8 mouse cellular contexts compared by ENCODE assay signal in genomic region chr17:6778332-6778683, GRCm38 (mm10). TPM values are rescaled to one million over a fixed set of nuclear protein-coding genes. Genes with fewer than 3 reads are reported as not detected.
DNase-seq lines count a peak whose midpoint lies in the region; ATAC-seq and TF ChIP-seq lines count a peak whose summit lies in the region.

No protein-coding gene starts in this region.

- H3K4me3 ChIP-seq in intestine, embryonic 14.5 days (ENCODE audit: low read depth, low read length): peak overlapping the region; percentile 89
- peak overlapping the region; percentile 78 for H3K4me3 ChIP-seq in lung, embryonic 14.5 days (ENCODE audit: low read depth, low read length)
- H3K4me3 ChIP-seq in neural tube, embryonic 15.5 days (replicated peaks): peak overlapping the region; percentile 41

- H3K36me3 ChIP-seq in intestine, embryonic 14.5 days (ENCODE audit: control insufficient read depth, insufficient read depth, low read length): no peaks in the 10 kb centered on the region
- no peaks in the 10 kb centered on the region for H3K36me3 ChIP-seq in lung, embryonic 14.5 days (ENCODE audit: insufficient read depth)
- no peaks in the 10 kb centered on the region for H3K36me3 ChIP-seq in neural tube, embryonic 15.5 days

- DNase-seq in right cerebral cortex, postnatal 25 days: peak; percentile 30
- DNase-seq in right cerebral cortex, postnatal 36 days (ENCODE audit: low spot score in 2 of 2): no peak
- DNase-seq in cerebellum, postnatal 36 days: peak; percentile 13 to 31
- peak; percentile 79 for DNase-seq in intestine, embryonic 14.5 days (ENCODE audit: low spot score)
- DNase-seq in lung, embryonic 14.5 days: peak; percentile 85
- no peak for DNase-seq in left cerebral cortex, adult 11 months (ENCODE audit: low spot score)

- H3K9ac ChIP-seq in intestine, embryonic 14.5 days (ENCODE audit: low read length): peak overlapping the region; percentile 23; the same call in 1 of the 2 replicates
- no peak overlapping the region for H3K9ac ChIP-seq in lung, embryonic 14.5 days
- peak overlapping the region; percentile 41 for H3K9ac ChIP-seq in neural tube, embryonic 15.5 days (replicated peaks)

- peak; percentile 51 for ATAC-seq in granulocyte monocyte progenitor cell, adult 5-6 weeks (replicated peaks; ENCODE audit: poor library complexity, severe bottlenecking)
- ATAC-seq in intestine, embryonic 14.5 days (replicated peaks; ENCODE audit: low FRiP score, low TSS enrichment, low read depth): no peak
- ATAC-seq in lung, embryonic 14.5 days (ENCODE audit: insufficient read depth): no peak
- ATAC-seq in neural tube, embryonic 15.5 days (ENCODE audit: low FRiP score): no peak

- WGBS in intestine, embryonic 14.5 days: under 1% methylated on average over 9 of the region's 9 CpGs
- under 1% methylated on average over 9 of the region's 9 CpGs for WGBS in lung, embryonic 14.5 days
- WGBS in neural tube, embryonic 15.5 days: 2% methylated on average over 9 of the region's 9 CpGs

- no peaks in the 10 kb centered on the region for H3K9me3 ChIP-seq in intestine, embryonic 14.5 days (ENCODE audit: control insufficient read depth, low read length)
- no peaks in the 10 kb centered on the region for H3K9me3 ChIP-seq in lung, embryonic 14.5 days (ENCODE audit: low read depth, low read length)
- H3K9me3 ChIP-seq in neural tube, embryonic 15.5 days (replicated peaks): no peaks in the 10 kb centered on the region

- peak overlapping the region; percentile 57 for H3K27ac ChIP-seq in intestine, embryonic 14.5 days (ENCODE audit: low read depth)
- 0 out of 2 replicates have a peak overlapping the region, but pooled peaks have one; percentile 42 for H3K27ac ChIP-seq in lung, embryonic 14.5 days (ENCODE audit: low read depth)
- peak overlapping the region; percentile 64 for H3K27ac ChIP-seq in neural tube, embryonic 15.5 days (replicated peaks)

- peaks cover 7% of the 10 kb centered on the region; the same call in 1 of the 2 replicates for H3K27me3 ChIP-seq in intestine, embryonic 14.5 days (replicated peaks; ENCODE audit: control insufficient read depth, insufficient read depth, low read length)
- peaks cover 20% of the 10 kb centered on the region for H3K27me3 ChIP-seq in lung, embryonic 14.5 days (ENCODE audit: insufficient read depth, low read length)
- peaks cover 18% of the 10 kb centered on the region for H3K27me3 ChIP-seq in neural tube, embryonic 15.5 days (replicated peaks)

- TF ChIP-seq CTCF in lung, embryonic 14.5 days (IDR thresholded peaks at IDR 0.05; ENCODE audit: low read depth): peak; percentile 65

- peak overlapping the region; percentile 82 for H3K4me2 ChIP-seq in intestine, embryonic 14.5 days (ENCODE audit: low read length)
- H3K4me2 ChIP-seq in lung, embryonic 14.5 days: peak overlapping the region; percentile 74
- H3K4me2 ChIP-seq in neural tube, embryonic 15.5 days: peak overlapping the region; percentile 97

- H3K4me1 ChIP-seq in intestine, embryonic 14.5 days (replicated peaks; ENCODE audit: control insufficient read depth, insufficient read depth, low read length): peaks cover 18% of the 10 kb centered on the region
- peaks cover 13% of the 10 kb centered on the region for H3K4me1 ChIP-seq in lung, embryonic 14.5 days (ENCODE audit: insufficient read depth)
- peaks cover 40% of the 10 kb centered on the region for H3K4me1 ChIP-seq in neural tube, embryonic 15.5 days

RNA-seq across cellular contexts. Expression of gene Ezr, which starts 4.3 kb away (rescaled TPM):
- total RNA-seq in granulocyte monocyte progenitor cell, adult 5-6 weeks (2014; fragmentation: Nextera tagmentation): 44.2 and 55.0 TPM in 2 replicates
- total RNA-seq in granulocyte monocyte progenitor cell, adult 5-6 weeks (2017): 99.7 and 110 TPM in 2 replicates
- 159 and 176 TPM in 2 replicates for polyA plus RNA-seq in intestine, embryonic 14.5 days (2014; fragmentation: Nextera tagmentation; extraction: Ambion mirVana)
- 97.1 and 97.3 TPM in 2 replicates for polyA plus RNA-seq in lung, embryonic 14.5 days (2014; fragmentation: Nextera tagmentation; extraction: Ambion mirVana)
- polyA plus RNA-seq in neural tube, embryonic 15.5 days (2015; fragmentation: Nextera tagmentation; extraction: Ambion mirVana): 48.0 and 90.3 TPM in 2 replicates

Comparison
In these comparisons a context has a peak if more than half of its experiments do, and no peak if none do; other contexts are left out.
1. DNase-seq: peak in right cerebral cortex, postnatal 25 days (single experiment), cerebellum, postnatal 36 days (2 of 2), intestine, embryonic 14.5 days (single experiment) and lung, embryonic 14.5 days (single experiment); none in right cerebral cortex, postnatal 36 days (0 of 2) and left cerebral cortex, adult 11 months (single experiment).
2. Peak in every context shown above with its lines, with median percentiles within 50 percentile points of each other: H3K27ac ChIP-seq, H3K4me2 ChIP-seq and H3K4me3 ChIP-seq.